Mouse (Mus musculus) limb, embryonic 13.5 days (tissue): ENCODE data around the gene Gm20388. TPM values are rescaled to one million over a fixed set of nuclear protein-coding genes. Genes with fewer than 3 reads are reported as not detected.

Experiments used
- ATAC-seq: fragments of 200-750 bp; cut with Nextera tagmentation; 2 replicates; pipeline ENCODE4 v1.8.0; 2017; ENCODE audit warnings: low read depth, moderate number of reproducible peaks, moderate TSS enrichment; ENCODE audit not compliant: low FRiP score
- H3K27ac ChIP-seq: fragments of 300-500 bp; sonication (generic); 2 replicates; pipeline ENCODE4 v1.5.1; 2015; ENCODE audit warnings: inconsistent platforms, mild to moderate bottlenecking, moderate library complexity
- H3K27me3 ChIP-seq: fragments of 300-500 bp; sonication (generic); 2 replicates; pipeline ENCODE4 v1.6.1; 2015; ENCODE audit warnings: mild to moderate bottlenecking, inconsistent platforms
- H3K36me3 ChIP-seq: fragments of 300-500 bp; sonication (generic); 2 replicates; pipeline ENCODE4 v1.6.1; 2015; ENCODE audit warnings: inconsistent platforms, mild to moderate bottlenecking, moderate library complexity
- H3K4me1 ChIP-seq: fragments of 300-500 bp; sonication (generic); 2 replicates; pipeline ENCODE4 v1.6.1; 2015; ENCODE audit warnings: inconsistent platforms
- H3K4me2 ChIP-seq: fragments of 300-500 bp; sonication (generic); replicated peaks from 2 replicates; pipeline ENCODE4 v1.6.1; 2015; ENCODE audit warnings: inconsistent platforms, mild to moderate bottlenecking, moderate library complexity
- H3K4me3 ChIP-seq: fragments of 300-500 bp; sonication (generic); 2 replicates; pipeline ENCODE4 v1.5.1; 2015; ENCODE audit warnings: moderate library complexity, mild to moderate bottlenecking, inconsistent platforms
- H3K9ac ChIP-seq: fragments of 300-500 bp; sonication (generic); 2 replicates; pipeline ENCODE4 v1.6.1; 2015; ENCODE audit warnings: mild to moderate bottlenecking, inconsistent platforms
- H3K9me3 ChIP-seq: fragments of 300-500 bp; sonication (generic); 2 replicates; pipeline ENCODE4 v1.6.1; 2016; ENCODE audit warnings: inconsistent platforms
- WGBS: fragments of 180-500 bp; shearing (Covaris S2); methylation state at CpG from one replicate; pipeline ENCODE4 v1.1.7; 2015; 5-methylcytosine and 5-hydroxymethylcytosine counted together
- polyA plus RNA-seq: library from polyadenylated mRNA; unstranded; fragments of >200 nt; fragmentation: Nextera tagmentation; extraction: Ambion mirVana; gene quantifications from 2 replicates; pipeline ENCODE4 v1.2.1, GENCODE M21; 2015

Gm20388 gene
- polyA plus RNA-seq, 1 experiment from 2014 or later, result 7.1 TPM

DNA sequence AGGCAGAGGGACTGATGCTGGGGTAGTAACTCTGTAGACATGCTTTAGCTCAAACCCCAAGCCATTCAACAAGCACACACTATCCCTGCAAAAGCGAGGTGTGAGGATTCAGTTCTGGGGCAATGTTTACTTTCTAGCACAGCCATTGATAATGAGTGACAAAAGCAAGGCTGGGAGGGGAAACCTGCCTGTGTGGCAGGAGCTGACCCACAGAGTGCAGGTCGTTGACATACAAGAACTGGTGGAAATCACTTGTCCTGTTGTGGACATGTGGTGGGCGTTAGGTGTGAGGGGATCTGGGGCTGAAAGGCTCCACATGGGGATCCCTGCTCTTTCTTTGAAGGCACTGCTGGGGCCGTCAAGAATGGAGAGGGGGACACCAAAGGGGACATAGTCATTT is 4141.9 kb downstream of the Gm20388 start:
- H3K4me2 ChIP-seq, result no peak overlapping the region
- no peak for ATAC-seq
- no peak overlapping the region for H3K9ac ChIP-seq
- no peak overlapping the region for H3K4me3 ChIP-seq
- H3K9me3 ChIP-seq, result no peaks in the 10 kb centered on the region
- H3K36me3 ChIP-seq, result peaks cover 20% of the 10 kb centered on the region
- no peak overlapping the region for H3K27ac ChIP-seq
- no peaks in the 10 kb centered on the region for H3K27me3 ChIP-seq
- 48% methylated on average over 4 of the region's 4 CpGs for WGBS
- H3K4me1 ChIP-seq, result no peaks in the 10 kb centered on the region

DNA sequence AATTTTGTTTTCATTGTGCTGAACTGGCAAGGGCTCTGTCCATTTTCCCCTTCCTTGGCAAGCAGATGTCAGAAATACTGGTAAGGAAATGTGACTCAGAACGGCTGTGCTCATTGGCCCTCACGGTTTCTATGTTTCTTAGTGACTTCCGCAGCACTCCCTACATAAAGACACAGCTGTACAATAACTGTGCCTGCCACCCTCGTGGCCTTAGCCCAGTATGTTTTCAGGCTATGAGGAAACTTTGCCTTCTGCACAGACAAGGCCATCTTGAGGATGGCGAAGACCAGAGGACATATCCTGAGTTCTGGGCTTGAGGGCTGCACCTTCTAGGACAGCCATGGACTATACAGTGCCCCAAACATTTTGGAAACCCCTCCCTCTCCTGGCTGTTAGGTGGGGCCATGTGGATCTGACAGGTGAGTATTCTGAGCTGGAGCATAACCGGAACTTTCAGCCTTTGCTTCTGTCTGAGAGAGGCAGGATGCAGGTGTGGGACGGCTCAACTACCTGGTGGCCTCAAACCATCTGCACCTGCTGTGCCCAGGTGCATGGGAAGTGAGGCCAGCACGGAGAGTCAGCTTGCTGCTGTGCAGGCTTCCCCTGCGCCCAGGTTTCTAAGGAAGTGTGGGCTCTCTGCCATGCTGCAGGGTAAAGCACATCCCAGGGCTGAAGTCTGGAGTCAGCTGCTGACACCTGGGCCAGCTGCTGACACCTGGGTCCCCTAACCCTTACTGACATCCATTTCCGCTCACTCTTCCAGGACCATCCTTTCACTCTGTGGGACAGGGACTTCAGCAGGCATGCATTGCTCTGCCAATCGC is 4146.4 kb downstream of the Gm20388 start:
- Histone ChIP-seq H3K4me1 (no peaks in the 10 kb centered on the region), H3K4me2 (no peak overlapping the region), H3K36me3 (no peaks in the 10 kb centered on the region), H3K9ac (no peak overlapping the region), H3K27ac (no peak overlapping the region), H3K9me3 (no peaks in the 10 kb centered on the region), H3K27me3 (no peaks in the 10 kb centered on the region), H3K4me3 (no peak overlapping the region)
- no peak for ATAC-seq
- WGBS, result 76% methylated on average over 11 of the region's 11 CpGs

DNA sequence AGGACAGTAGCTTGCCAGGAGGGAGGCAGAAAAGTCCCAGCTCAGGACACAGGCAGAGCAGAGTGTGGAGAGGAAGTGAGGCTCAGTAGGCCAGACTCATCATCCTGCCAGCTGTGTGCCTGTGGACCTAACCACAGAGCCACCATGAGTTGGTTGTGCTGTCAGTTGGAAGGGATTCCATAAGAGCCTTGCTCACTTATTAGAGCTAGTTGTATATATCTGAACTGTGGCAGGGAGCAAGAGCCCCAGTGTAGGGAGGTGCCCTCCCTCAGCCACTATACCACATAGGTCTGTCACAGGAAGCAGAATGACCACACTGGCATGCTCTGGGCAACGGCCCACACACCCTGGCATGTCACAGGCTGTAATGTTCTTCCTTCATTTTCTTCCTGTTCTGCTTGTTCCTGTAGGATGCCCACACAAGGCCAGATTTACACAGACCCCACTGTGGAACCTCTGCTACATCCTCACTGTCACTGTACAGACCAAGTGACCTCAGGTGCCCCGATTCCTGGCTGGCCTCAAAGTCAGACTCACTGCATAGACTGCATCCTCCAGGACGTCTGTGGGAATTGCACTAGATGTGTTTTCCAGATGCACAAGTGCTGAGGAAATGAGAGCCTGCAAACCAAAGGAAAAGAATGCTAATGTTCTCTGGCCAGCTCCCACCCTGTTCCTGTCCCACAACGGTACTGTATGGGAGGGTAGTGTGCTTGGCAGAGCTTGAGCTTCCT is 4155.9 kb downstream of the Gm20388 start:
- Histone ChIP-seq H3K9me3 (no peaks in the 10 kb centered on the region), H3K36me3 (no peaks in the 10 kb centered on the region), H3K4me1 (peaks cover 29% of the 10 kb centered on the region), H3K27me3 (no peaks in the 10 kb centered on the region), H3K4me3 (no peak overlapping the region), H3K4me2 (no peak overlapping the region), H3K27ac (peak overlapping the region; percentile 44; the same call in 1 of the 2 replicates), H3K9ac (no peak overlapping the region)
- WGBS, result 47% methylated on average over 4 of the region's 4 CpGs
- peak; percentile 79 for ATAC-seq

DNA sequence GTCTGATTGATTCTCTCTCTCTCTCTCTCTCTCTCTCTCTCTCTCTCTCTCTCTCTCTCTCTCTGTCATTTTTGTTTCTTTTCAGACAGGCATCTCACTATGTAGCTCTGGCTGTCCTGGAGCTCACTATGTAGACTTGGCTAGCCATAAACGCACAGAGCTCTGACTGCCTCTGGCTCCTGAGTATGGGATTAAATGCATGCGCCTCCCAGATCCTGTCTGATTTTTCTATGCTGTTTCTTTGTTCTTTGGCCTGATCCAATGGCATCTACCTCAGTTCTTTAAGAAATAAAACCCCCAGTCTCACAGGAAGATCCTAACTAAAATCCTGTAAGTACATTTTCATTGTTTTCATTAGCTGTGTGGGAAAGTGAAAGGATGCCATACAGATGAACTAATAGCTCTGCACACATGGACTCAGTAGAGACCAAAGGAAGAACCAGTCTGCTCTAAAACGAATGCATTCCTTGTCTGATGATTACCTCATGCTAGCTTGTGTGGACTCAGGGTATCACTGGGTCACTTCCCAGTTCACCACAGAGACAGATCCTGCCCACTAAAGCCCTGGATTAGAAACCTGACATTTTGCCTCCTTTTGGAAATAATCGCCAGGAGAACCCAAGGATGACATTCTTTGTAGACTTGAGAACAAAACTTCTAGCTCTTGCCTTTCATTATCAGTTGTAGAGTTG is 4156.6 kb downstream of the Gm20388 start:
- Histone ChIP-seq H3K9me3 (no peaks in the 10 kb centered on the region), H3K9ac (no peak overlapping the region), H3K27ac (peak overlapping the region; percentile 44), H3K27me3 (no peaks in the 10 kb centered on the region), H3K4me2 (no peak overlapping the region), H3K4me1 (peaks cover 35% of the 10 kb centered on the region), H3K4me3 (no peak overlapping the region), H3K36me3 (no peaks in the 10 kb centered on the region)
- 54% methylated on average over 4 of the region's 4 CpGs for WGBS
- ATAC-seq, result peak; percentile 59; the same call in 1 of the 2 replicates

DNA sequence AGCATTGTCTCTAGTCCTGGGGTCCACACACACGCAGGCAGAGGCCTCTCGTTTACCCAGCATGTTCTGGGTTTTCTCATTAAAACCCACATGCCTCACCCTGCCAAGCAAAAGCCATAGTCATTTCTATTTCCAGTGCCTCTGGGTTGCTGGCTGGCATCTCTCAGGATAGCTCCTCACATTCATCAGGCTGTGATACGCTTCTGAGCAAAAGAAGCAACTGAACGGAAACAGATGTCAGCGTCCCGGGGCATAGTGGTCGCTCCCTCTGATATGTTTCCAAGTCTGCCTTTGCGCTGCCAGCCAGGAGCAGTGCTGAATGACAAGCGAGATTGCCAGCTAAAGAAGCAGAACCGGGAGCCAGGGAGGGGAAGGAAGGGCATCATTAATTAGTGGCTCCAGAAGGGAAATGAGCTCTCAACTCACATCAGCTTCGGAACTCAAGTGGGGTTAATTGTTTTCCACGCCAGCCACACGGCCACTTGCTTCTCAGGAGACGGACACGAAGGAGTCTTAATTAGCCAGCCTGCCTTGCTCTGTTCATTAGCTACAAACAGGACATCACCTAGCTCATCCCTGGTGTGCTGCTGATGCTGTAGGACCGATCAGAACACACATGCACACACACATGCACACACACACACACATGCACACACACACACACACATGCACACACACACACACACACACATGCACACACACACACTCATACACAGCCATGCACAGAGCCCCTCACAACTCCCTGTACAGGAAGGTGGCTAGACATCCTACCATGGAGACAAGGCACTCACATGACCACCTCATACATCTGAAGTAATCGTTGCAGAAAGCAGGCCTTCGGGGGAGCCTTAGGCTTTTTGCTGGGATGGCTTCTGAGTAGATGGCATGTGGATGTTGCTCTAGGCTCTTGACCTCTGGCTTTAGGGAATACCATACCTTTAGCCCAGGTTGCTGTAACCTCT is 4160.0 kb downstream of the Gm20388 start:
- Histone ChIP-seq H3K27me3 (no peaks in the 10 kb centered on the region), H3K9me3 (no peaks in the 10 kb centered on the region), H3K4me1 (peaks cover 35% of the 10 kb centered on the region), H3K27ac (peak overlapping the region; percentile 22; the same call in 1 of the 2 replicates), H3K9ac (no peak overlapping the region), H3K4me3 (no peak overlapping the region), H3K36me3 (no peaks in the 10 kb centered on the region), H3K4me2 (no peak overlapping the region)
- 22% methylated on average over 18 of the region's 18 CpGs for WGBS
- no peak; the same call in 1 of the 2 replicates for ATAC-seq

DNA sequence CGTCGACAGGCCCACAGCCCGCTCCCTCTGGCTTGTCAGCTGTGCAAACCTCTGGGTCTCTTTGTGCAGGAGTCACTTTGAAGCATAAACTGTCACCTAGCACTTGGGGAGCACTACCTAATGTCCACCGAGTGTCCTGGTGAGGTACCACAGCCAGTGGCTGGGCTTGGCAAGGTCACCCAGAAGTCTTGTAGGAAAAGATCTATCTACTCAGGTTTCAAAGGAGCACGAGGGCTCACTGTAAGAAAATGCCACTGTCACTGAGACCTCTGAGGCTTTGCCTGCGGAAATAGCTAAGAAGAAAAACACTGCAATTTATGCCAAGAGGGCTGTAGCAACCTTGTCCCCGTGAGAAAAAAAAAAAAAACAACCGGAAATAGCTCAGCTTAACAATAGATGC is 4165.3 kb downstream of the Gm20388 start:
- Histone ChIP-seq H3K36me3 (no peaks in the 10 kb centered on the region), H3K9ac (no peak overlapping the region), H3K4me3 (no peak overlapping the region), H3K27me3 (no peaks in the 10 kb centered on the region), H3K4me2 (no peak overlapping the region; the same call in 1 of the 2 replicates), H3K4me1 (peaks cover 28% of the 10 kb centered on the region), H3K27ac (peak overlapping the region; percentile 44; the same call in 1 of the 2 replicates), H3K9me3 (no peaks in the 10 kb centered on the region)
- 34% methylated on average over 8 of the region's 8 CpGs for WGBS
- no peak for ATAC-seq

DNA sequence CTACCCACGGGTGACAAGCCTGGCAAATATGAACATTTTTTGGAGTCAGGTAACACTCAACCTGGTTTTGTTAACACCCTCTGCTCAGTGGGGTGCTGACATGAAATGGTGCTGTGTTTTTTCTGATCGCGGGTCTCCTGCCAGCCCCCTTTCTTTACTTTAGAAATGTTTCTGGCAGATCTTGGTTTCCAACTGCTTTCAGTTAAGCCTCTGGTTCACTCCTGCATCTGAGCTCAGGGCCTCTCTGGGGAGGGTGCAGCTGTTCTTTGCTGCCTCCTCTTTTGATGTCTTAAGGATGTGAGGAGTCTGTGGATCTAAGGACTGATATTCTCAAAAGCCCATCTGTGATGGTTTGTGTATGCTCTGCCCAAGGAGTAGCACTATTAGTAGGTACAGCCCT is 4165.8 kb downstream of the Gm20388 start:
- no peak for ATAC-seq
- H3K9ac ChIP-seq, result no peak overlapping the region
- peak overlapping the region; percentile 44 for H3K27ac ChIP-seq
- H3K9me3 ChIP-seq, result no peaks in the 10 kb centered on the region
- no peaks in the 10 kb centered on the region for H3K36me3 ChIP-seq
- H3K4me2 ChIP-seq, result no peak overlapping the region; the same call in 1 of the 2 replicates
- no peak overlapping the region for H3K4me3 ChIP-seq
- WGBS, result 30% methylated on average over 3 of the region's 3 CpGs
- no peaks in the 10 kb centered on the region for H3K27me3 ChIP-seq
- peaks cover 31% of the 10 kb centered on the region for H3K4me1 ChIP-seq

DNA sequence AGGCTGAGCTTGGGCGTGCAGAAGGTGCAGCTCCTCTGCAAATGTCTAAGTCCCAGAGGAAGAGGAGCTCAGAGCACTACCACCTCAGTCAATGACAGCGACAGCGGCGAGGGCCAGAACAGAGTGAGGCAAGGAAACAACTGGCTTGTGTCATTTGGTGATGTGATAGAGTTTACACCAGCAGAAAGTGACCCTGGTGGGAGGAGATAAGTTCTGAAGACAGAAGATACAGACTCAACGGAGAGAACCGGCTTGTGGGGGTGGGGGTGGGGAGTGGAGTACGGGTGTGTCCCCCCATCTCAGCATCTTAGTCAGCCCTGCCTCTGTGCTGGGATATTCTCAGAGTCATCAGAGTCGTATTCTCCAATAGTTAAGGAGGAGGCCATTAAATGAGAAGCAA is 4166.7 kb downstream of the Gm20388 start:
- no peak overlapping the region for H3K4me2 ChIP-seq
- no peaks in the 10 kb centered on the region for H3K9me3 ChIP-seq
- ATAC-seq, result no peak
- no peak overlapping the region for H3K4me3 ChIP-seq
- H3K27ac ChIP-seq, result no peak overlapping the region
- H3K27me3 ChIP-seq, result no peaks in the 10 kb centered on the region
- H3K9ac ChIP-seq, result no peak overlapping the region
- 74% methylated on average over 8 of the region's 8 CpGs for WGBS
- peaks cover 24% of the 10 kb centered on the region for H3K4me1 ChIP-seq
- H3K36me3 ChIP-seq, result no peaks in the 10 kb centered on the region

DNA sequence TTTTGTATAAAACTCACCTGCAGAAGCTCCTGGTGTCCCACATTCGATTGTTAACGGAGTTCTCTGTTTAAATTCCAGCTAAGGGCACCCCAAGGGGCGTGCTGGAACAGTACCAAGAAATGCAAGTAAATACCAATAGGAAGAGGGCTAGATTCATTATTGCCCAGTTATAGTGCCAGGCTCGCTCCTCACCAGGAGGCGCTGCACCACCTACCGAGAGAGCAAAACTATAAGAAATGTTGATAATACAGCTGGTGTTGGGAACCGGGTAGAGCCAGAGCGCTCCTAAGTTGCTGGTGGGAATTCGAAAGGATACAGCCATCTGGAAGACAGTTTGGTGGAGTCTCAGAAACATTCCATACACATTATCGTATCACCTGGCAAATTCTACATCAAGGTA is 4167.4 kb downstream of the Gm20388 start:
- H3K27ac ChIP-seq, result no peak overlapping the region
- WGBS, result 77% methylated on average over 10 of the region's 10 CpGs
- H3K27me3 ChIP-seq, result no peaks in the 10 kb centered on the region
- no peaks in the 10 kb centered on the region for H3K9me3 ChIP-seq
- H3K4me3 ChIP-seq, result no peak overlapping the region
- H3K36me3 ChIP-seq, result no peaks in the 10 kb centered on the region
- no peak overlapping the region for H3K4me2 ChIP-seq
- ATAC-seq, result no peak
- peaks cover 24% of the 10 kb centered on the region for H3K4me1 ChIP-seq
- H3K9ac ChIP-seq, result no peak overlapping the region

DNA sequence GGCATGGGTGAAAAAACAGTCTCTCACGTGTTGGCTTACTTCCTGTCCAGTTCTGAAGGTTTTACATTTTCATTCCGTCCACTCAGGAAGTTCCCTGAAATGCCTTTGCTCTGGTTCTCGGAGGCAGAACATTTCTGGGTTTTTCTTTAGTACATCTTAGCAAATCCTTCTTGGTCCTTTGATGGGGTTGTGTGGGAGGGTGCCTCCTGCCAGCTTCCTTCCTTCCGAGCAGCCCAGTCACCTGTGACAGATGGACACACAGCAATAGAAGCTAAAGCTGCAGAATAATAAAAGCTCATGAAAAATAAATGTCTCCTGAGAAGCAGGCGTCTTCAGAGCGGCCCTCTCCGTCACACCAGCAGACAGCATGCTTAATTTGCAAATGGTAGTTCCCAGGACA is 4168.3 kb downstream of the Gm20388 start:
- no peak overlapping the region for H3K27ac ChIP-seq
- H3K4me2 ChIP-seq, result no peak overlapping the region
- no peaks in the 10 kb centered on the region for H3K9me3 ChIP-seq
- H3K4me1 ChIP-seq, result peaks cover 24% of the 10 kb centered on the region
- no peaks in the 10 kb centered on the region for H3K27me3 ChIP-seq
- no peak for ATAC-seq
- H3K9ac ChIP-seq, result no peak overlapping the region
- H3K4me3 ChIP-seq, result no peak overlapping the region
- WGBS, result 76% methylated on average over 7 of the region's 7 CpGs
- no peaks in the 10 kb centered on the region for H3K36me3 ChIP-seq
